Mouse (Mus musculus): ENCODE results near the gene Dnah2. TPM values are rescaled to one million over a fixed set of nuclear protein-coding genes. Genes with fewer than 3 reads are reported as not detected.

The Dnah2 gene
- total and polyA plus RNA-seq, 3 experiments, result under 0.01 to 0.03 TPM; not detected in 1

GRCm38 (mm10) chr11:69399201-69400082 lies 149.5 kb downstream of the Dnah2 start:
- in situ Hi-C loops (cut with MboI; ENCODE audit: low pct_ligation_motif_present, low pct_unique_long_range_greater_than_20kb, low sequenced_read_pairs) (loop anchor here (5.0 to 10.0 kb wide), 3 partner anchors 33 to 132 kb away; no protein-coding TSS in a partner anchor), dilution Hi-C loops (cut with MboI; ENCODE audit: extremely low pct_ligation_motif_present, extremely low pct_unique_long_range_greater_than_20kb, low sequenced_read_pairs) (no loop called here)
- peaks cover 10% of the 10 kb centered on the region; the same call in 1 of the 2 replicates for H3K79me2 ChIP-seq (replicated peaks; ENCODE audit: control insufficient read depth, extremely low read depth, insufficient read depth, poor library complexity, severe bottlenecking)
- peaks cover 48 to 63% of the 10 kb centered on the region in 2 experiments for H3K36me3 ChIP-seq (replicated peaks in 1 of 2; ENCODE audit: control insufficient read depth in 1 of 2, insufficient read depth in 1 of 2, low read length in 1 of 2)
- DNase-seq (ENCODE audit: extremely low read depth), result no peak
- no peak overlapping the region for H3K4me2 ChIP-seq (ENCODE audit: insufficient read depth, low read depth, poor library complexity, severe bottlenecking)
- no peaks in the 10 kb centered on the region for H3K9me3 ChIP-seq (replicated peaks; ENCODE audit: low read length)
- H3K4me3 ChIP-seq (replicated peaks in 1 of 3; ENCODE audit: low read depth in 2 of 3, low read length in 2 of 3, poor library complexity in 1 of 3), result no peak overlapping the region
- H3K4me1 ChIP-seq (ENCODE audit: control insufficient read depth in 1 of 2, insufficient read depth in 2 of 2), result peaks cover 5 to 17% of the 10 kb centered on the region in 2 experiments; a peak in 2 of 4 replicates
- no peak overlapping the region for H3K27ac ChIP-seq (ENCODE audit: insufficient read depth, low read depth)
- no peak overlapping the region for H3K9ac ChIP-seq (ENCODE audit: insufficient read depth, low read depth)
- no peak for TF ChIP-seq NELFE (IDR thresholded peaks at IDR 0.05; ENCODE audit: low read depth, low read length)
- H3K27me3 ChIP-seq (replicated peaks), result no peaks in the 10 kb centered on the region

- in situ Hi-C loops (cut with MboI; ENCODE audit: low pct_ligation_motif_present, low pct_unique_long_range_greater_than_20kb, low sequenced_read_pairs) (loop anchor here (5.0 kb wide), 2 partner anchors 34 to 131 kb away; no protein-coding TSS in a partner anchor), dilution Hi-C loops (cut with MboI; ENCODE audit: extremely low pct_ligation_motif_present, extremely low pct_unique_long_range_greater_than_20kb, low sequenced_read_pairs) (no loop called here)
- Histone ChIP-seq H3K9ac (ENCODE audit: insufficient read depth, low read depth) (no peak overlapping the region), H3K27me3 (replicated peaks) (no peaks in the 10 kb centered on the region), H3K79me2 (replicated peaks; ENCODE audit: control insufficient read depth, extremely low read depth, insufficient read depth, poor library complexity, severe bottlenecking) (peaks cover 13% of the 10 kb centered on the region), H3K4me1 (ENCODE audit: control insufficient read depth in 1 of 2, insufficient read depth in 2 of 2) (peaks cover 5 to 21% of the 10 kb centered on the region in 2 experiments; a peak in 2 of 4 replicates), H3K9me3 (replicated peaks; ENCODE audit: low read length) (no peaks in the 10 kb centered on the region), H3K4me3 (replicated peaks in 1 of 3; ENCODE audit: low read depth in 2 of 3, low read length in 2 of 3, poor library complexity in 1 of 3) (no peak overlapping the region), H3K27ac (ENCODE audit: insufficient read depth, low read depth) (no peak overlapping the region), H3K4me2 (ENCODE audit: insufficient read depth, low read depth, poor library complexity, severe bottlenecking) (no peak overlapping the region), H3K36me3 (replicated peaks in 1 of 2; ENCODE audit: control insufficient read depth in 1 of 2, insufficient read depth in 1 of 2, low read length in 1 of 2) (peaks cover 40 to 55% of the 10 kb centered on the region in 2 experiments)
- DNase-seq (ENCODE audit: extremely low read depth), result no peak
- TF ChIP-seq TBP (conservative IDR thresholded peaks at IDR 0.05; ENCODE audit: low read depth, low read length) (no peak), SMC3 (IDR thresholded peaks at IDR 0.05; ENCODE audit: low read depth, low read length) (no peak), POLR2AphosphoS2 (IDR thresholded peaks at IDR 0.05; ENCODE audit: low read depth, low read length) (no peak), ZC3H11A (IDR thresholded peaks at IDR 0.05; ENCODE audit: low read depth, low read length) (no peak)
Measured at GRCm38 (mm10) chr11:69398486-69399200, 150.3 kb downstream of the Dnah2 start.

- Histone ChIP-seq H3K4me3 (replicated peaks in 1 of 3; ENCODE audit: low read depth in 2 of 3, low read length in 2 of 3, poor library complexity in 1 of 3) (no peak within 1 kb of the TSS), H3K27ac (ENCODE audit: insufficient read depth, low read depth) (no peak within 1 kb of the TSS), H3K79me2 (replicated peaks; ENCODE audit: control insufficient read depth, extremely low read depth, insufficient read depth, poor library complexity, severe bottlenecking) (peaks cover 13% of the 10 kb centered on the region), H3K9me3 (replicated peaks; ENCODE audit: low read length) (no peaks in the 10 kb centered on the region), H3K4me2 (ENCODE audit: insufficient read depth, low read depth, poor library complexity, severe bottlenecking) (no peak within 1 kb of the TSS), H3K4me1 (ENCODE audit: control insufficient read depth in 1 of 2, insufficient read depth in 2 of 2) (peaks cover 5 to 22% of the 10 kb centered on the region in 2 experiments; a peak in 2 of 4 replicates), H3K36me3 (replicated peaks in 1 of 2; ENCODE audit: control insufficient read depth in 1 of 2, insufficient read depth in 1 of 2, low read length in 1 of 2) (peaks cover 35 to 50% of the 10 kb centered on the region in 2 experiments), H3K9ac (ENCODE audit: insufficient read depth, low read depth) (no peak within 1 kb of the TSS), H3K27me3 (replicated peaks) (no peaks in the 10 kb centered on the region)
- no peak for TF ChIP-seq PAX5 (IDR thresholded peaks at IDR 0.05; ENCODE audit: low read length)
- peak; percentile 70; the same call in 1 of the 2 replicates for TF ChIP-seq POLR2AphosphoS2 (IDR thresholded peaks at IDR 0.05; ENCODE audit: low read depth, low read length)
- no peak for TF ChIP-seq SMC3 (IDR thresholded peaks at IDR 0.05; ENCODE audit: low read depth, low read length)
- 0 out of 2 replicates have a peak, but pooled peaks have one; percentile 31 for TF ChIP-seq ZMIZ1 (IDR thresholded peaks at IDR 0.05; ENCODE audit: low read depth, low read length)
- DNase-seq (ENCODE audit: extremely low read depth), result no peak
- dilution Hi-C loops (cut with MboI; ENCODE audit: extremely low pct_ligation_motif_present, extremely low pct_unique_long_range_greater_than_20kb, low sequenced_read_pairs) (no loop called here), in situ Hi-C loops (cut with MboI; ENCODE audit: low pct_ligation_motif_present, low pct_unique_long_range_greater_than_20kb, low sequenced_read_pairs) (loop anchor here (5.0 kb wide), 2 partner anchors 34 to 131 kb away; no protein-coding TSS in a partner anchor)
Measured at GRCm38 (mm10) chr11:69398059-69398458, 150.9 kb downstream of the Dnah2 start, which contains the start of gene Tmem88. Tmem88 (minus strand) TSS chr11:69398234.
